Mouse (Mus musculus) frontal cortex, adult (tissue): Measurements from ENCODE around the gene Gm20388.
A peak's percentile ranks its signal among the peaks of the same experiment; 100 is the strongest.

Experiments
- ATAC-seq: cut with Nextera tagmentation; 2 replicates; pipeline ENCODE4 v1.9.2; 2017; ENCODE audit warnings: mild to moderate bottlenecking, moderate library complexity, mixed read lengths; ENCODE audit not compliant: low TSS enrichment

Gm20388 gene

DNA sequence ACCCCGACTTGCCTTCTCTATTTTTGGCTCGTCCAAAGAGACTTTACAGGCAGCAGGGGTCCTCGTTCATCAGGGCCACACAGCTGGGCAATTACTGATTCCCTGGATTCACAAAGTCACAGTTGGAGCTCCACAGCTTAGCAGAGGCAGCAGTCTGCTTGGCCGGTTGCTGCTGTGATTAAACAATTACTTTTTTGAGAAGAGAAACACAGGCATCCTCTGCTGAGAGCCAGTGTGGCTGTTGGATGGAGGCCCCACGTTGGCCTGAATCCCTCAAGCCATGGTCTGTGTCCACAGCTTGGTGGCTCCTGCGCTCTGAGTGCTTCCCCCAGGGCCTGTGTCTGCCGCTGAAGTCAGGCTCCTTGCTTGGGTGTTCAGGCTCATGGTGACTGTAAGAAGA is 2904.0 kb downstream of the Gm20388 start:
- peak; percentile 31; the same call in 1 of the 2 replicates for ATAC-seq

DNA sequence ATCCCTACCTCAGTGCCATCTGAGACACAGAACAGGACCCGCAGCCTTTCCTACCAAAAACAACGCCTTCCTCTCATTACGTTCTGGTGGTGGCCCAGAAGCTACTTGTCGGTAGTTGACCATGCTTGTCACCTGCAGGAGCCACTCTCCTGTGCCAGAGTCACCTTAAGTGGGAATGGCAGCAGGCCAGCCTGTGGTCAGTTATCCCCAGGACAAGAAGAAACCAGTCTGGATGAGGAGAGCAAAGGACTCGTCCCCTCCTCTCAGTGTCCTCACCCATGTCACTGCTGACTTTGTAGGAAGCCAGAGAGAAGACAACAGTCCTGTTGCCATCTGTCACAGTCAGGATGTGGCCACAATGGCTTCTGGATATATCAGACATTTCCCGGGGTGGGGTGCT is 2906.3 kb downstream of the Gm20388 start:
- ATAC-seq = no peak

DNA sequence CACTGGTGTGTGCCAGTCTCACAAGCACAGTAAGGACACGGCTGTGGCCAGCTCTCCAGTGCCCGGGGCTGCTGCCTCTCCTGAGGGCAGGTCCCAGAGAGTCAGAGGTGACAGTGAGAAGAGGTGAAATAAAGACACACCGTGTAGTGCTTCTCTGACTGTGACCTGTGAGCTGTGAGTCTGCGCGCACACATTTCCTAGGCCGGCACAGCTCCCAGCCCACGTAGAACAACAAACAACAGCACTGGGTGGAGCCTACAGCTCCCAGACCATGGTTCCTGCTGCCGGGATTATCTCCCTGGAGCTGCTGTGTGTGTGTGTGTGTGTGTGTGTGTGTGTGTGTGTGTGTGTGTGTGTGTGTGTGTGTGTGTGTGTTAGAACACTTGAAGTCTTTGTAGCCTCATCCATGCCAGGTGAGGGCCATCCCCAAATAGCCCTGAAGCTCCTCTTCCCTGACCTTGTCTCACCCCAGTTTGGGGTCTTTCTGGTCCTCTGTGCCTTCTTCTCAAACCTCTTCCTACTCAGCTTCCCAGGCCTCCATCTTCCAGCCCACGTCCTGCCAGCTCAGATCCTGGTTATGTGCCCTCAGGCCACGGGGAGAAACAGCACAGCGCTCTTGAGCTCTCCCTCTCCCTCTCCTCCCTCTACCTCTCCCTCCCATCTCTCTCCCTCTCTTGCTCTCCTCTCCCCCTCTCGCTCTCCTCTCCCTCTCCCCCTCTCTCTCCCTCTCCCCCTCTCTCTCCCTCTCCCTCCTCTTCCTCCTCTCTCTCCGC is 2907.3 kb downstream of the Gm20388 start:
- no peak for ATAC-seq

DNA sequence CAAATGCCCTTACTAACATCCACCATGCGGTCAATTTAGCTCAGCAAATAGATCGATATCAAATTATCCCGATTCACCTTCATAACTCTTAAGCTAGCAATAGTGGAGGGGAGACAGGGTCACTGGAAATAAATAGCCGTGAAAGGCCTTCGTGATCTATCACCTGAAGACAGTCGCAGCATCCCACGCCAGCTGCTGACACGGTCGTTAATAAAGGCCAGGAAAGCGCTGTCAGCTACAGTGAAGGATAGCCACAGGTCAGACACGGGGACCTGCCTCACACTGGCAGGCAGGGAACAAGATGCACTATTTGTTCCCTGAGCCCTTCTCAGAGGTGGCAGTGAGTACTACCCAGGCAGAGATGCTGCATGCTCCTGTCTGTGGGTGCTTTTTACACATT is 2909.1 kb downstream of the Gm20388 start:
- no peak for ATAC-seq

DNA sequence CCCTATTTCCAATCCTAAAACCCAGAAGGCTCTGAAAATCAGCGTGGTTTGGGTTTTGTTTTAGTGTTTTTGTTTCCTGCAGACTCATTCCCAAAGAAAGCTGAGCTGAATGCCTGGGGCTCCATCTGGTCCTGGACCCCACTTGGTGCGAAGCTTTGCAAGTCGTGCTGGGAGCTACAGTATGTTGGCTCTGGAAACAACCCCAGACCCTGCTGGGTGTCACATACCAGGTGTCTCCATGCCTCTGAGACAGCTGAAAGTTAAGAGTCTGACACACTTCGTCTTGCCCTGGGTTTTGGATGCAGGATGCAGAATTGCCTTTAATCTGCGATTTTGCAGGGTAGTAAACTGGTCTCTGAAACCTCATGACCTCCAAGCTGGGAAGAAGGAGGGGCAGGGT is 2913.9 kb downstream of the Gm20388 start:
- no peak for ATAC-seq

DNA sequence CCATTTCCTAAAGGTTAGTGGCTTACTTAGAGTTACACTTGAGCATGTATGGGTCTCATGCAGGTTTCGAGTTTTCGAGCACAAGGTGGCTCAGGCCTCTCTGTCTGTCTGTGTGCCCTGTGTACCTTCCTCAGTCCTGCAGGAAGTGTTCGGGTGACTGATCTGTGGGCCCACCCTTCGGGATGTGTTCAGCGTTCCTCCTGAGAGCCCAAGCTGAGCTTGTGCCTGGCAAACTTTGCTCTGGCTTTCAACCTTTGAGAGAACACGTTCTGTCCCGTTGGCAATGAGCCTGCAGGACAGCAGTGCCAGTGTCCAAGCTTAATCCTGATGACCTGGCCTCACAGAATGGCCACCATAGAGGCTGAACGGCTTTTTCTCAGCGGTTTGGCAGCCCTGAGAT is 2914.3 kb downstream of the Gm20388 start:
- no peak for ATAC-seq

DNA sequence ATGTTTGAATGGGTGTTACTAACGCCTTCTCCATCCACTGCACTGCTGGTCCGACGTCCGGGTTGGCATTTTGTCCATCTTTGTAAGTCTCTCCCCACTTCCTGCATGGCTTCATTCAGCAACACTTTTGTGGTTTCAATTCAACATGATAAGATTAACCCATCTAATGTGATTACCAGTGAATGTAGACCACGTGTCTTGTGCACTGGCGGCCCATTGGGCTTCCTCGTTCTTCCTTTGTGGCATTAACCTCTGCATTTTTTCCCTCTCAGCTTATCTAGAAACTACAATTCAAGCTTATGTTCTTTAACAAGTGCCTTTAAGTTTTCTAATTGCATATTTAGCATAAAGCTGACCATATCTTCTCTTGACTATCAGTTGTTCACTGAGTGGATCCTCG is 2914.8 kb downstream of the Gm20388 start:
- ATAC-seq = no peak

DNA sequence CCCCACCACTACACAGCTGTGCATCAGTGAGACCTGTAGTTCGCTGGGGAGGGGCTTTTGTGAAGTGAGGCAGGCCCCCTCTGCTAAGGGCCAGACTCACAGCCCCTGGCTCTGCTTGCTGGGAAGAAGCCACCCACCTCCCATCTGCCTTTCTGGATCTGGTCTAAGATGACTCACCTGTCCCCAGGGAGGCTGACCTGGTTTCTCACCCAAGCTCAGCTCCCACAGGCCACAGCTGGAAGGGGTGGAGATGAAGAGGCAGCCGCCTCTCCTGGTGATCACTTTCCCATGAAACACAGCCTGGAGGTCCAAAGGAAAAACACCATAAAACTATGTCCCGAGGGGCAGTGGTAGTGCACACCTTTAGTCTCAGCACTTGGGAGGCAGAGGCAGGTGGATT is 2918.8 kb downstream of the Gm20388 start:
- no peak for ATAC-seq

DNA sequence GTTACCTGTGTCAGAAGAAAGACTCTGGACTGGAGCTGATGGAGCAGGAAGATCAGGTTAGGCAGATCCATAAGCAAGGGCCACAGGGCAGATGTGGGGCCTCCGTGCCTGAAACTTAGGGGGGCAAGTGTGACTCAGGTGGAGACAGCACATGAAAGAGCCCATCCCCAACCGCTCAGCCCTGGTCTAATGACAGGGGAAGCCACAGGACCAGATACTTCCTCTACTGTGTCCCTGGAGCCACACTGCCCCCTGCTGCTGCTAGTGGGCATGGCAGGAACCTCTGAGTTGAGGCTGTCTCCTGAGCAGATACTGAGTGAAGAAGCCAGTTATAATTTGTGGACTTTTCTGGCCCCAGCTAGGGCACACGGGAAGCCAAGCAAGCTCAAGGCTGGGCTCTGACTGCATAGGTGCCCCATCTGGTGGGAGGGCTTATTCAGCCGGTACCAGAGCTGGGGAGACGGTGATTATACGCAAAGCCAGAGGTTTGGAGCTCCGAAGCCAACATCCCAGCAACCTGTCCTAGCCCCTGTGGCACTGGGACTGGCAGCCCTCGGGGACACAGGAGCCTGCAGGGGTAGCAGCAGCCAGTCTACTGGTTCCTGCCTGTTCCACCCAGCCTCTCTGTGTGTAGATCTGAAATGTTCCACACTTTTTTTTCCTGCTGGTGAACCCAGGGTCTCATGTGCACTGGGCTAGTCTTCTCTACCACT is 2919.9 kb downstream of the Gm20388 start:
- peak; percentile 86 for ATAC-seq

DNA sequence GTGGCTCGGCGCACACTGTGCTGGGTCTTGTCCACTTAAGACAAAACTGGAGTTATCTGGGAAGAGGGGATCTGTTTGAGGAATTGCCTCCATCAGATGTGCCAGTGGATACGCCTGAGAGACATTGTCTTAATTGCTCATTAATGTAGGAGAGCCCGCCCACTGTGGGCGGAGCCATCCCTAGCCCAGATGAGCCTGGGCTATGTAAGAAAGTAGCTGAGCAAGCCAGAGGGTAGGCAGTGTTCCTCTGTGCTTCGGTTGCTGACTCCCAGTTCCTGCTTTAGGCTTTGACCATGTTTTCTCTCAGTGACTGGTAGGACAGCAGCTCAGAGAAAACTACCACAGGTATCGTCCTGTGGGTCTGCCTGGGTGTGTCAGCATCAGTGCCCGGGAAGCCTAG is 2923.8 kb downstream of the Gm20388 start:
- ATAC-seq = no peak

DNA sequence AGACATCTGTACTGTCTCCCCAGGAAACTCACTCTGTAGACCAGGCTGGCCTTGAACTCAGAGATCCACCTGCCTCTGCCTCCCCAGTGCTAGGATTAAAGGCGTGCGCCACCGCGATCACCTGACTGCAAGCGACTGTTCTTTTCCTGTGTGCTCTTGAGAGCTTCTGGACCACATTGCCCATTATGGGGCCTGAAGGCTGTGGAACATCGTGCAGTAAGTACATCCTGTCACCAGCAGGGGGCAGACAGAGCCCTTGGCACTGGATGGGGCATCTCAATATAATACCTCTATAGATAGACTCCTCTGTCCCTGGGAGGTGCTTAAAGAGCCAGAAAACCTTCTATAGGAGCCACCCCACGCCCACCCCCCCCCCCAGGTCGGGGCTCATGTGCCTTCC is 2924.3 kb downstream of the Gm20388 start:
- peak; percentile 83 for ATAC-seq

DNA sequence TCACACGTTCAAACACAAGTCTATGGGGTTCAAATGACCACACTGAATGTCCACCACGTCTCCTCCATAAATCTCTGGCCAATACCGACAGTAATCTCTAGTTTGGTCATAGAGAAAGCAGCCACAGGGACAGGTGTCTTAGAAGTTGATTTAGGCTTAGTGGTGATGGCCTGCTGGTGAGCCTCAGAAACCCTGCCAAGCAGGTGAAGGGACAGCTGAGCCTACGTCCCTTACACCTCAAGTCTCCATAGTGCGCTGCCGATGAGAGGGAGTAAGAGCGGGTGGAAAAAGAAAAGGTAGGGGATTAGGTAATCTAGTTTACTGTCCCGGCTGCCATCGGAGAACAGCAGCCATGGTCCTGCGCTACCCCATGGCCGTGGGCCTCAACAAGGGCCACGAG is 2925.6 kb downstream of the Gm20388 start:
- no peak for ATAC-seq

DNA sequence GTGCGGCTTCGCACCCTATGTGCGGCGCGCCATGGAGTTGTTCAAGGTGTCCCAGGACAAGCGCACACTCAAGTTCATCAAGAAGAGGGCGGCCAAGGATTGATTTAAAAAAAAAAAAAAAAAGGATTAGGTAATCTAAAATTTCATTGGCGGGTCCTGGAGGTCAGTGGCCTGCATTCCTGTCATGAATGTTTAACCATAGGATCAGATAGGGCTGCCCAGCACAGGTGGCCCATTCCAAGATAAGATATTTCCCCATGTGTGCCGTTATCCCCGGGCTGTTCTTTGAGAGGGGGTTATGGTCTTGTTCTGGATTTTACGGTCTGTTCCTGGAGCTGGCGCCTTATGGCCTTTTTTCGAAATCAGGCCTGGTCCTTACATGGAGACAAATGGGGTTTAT is 2926.1 kb downstream of the Gm20388 start:
- ATAC-seq = no peak

DNA sequence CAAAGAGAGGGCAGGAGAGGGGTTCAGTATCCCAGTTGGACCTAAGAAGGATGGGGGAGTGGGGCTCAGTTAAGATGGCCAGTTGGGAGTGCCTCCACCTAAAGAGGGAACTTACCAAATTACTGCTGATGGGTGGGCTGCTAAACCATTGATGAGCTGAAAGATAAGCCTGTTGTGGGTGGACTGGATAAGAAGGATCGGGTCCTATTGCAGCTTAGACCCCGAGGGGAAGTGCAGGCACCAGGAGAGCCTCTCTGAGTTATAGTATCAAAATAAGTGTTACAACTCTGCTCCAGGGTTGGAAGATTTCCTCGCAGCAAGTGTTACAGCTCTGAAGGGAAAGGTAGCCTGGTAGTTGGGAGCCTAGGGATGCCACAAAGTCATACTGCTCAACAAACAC is 2933.5 kb downstream of the Gm20388 start:
- ATAC-seq = no peak

DNA sequence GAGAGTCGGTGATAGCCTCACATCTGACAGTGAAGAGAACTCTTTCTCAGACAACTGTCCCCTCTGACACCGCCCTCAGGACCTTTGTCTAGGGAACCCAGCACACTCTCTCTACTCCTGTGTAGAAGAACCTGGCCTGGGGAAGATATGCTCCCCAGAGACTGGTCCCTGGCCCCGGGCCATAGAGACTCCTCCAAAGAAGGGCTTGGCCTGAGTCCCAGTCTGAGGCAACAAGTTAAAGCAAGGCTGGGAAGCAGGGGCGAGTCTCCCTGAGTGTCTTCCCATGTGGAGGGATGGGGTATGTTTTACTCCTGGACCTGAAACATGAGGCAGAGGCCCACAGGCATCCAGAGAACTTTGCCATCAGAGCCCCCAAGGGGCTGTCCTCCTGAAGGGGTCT is 2935.0 kb downstream of the Gm20388 start:
- ATAC-seq = no peak

DNA sequence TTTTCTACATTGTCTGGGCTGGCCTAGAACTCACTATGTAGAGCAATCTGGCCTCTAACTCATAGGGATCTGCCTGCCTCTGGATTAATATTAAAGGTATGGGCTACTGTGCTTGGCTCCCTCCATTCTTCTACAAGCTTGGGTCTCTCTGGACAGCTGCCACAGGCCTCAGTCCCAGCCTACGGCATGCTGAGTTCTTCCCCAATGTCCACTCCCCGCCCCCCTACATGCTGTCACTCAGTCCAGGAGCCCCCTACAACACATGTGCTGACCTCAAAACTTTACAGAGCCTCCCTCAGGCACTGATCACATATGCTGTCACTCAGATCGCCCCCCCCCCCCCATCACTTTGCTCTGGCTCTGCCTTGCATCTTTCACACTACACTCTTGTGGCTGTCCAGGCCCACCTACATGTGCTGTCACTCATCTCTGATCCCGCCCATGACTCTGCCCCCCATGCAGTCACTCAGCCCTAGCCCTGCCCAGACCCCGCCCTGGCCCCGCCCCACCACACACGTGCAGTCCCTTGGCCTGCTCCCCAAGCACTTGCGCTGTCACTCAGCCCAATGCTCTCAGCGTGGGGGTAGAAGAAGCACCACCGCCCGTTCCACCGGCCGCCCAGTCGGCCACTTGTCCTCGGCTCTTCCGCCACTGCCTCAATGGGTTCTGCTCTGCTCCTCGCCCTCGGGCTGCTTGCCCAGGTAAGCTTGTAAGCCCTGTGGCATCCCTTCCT is 2937.4 kb downstream of the Gm20388 start, which contains the start of gene Cdh15:
Gene Cdh15, plus strand, starts transcription at position 138 of the 733 bp plus-strand sequence.
- peak; percentile 62; the same call in 1 of the 2 replicates for ATAC-seq

DNA sequence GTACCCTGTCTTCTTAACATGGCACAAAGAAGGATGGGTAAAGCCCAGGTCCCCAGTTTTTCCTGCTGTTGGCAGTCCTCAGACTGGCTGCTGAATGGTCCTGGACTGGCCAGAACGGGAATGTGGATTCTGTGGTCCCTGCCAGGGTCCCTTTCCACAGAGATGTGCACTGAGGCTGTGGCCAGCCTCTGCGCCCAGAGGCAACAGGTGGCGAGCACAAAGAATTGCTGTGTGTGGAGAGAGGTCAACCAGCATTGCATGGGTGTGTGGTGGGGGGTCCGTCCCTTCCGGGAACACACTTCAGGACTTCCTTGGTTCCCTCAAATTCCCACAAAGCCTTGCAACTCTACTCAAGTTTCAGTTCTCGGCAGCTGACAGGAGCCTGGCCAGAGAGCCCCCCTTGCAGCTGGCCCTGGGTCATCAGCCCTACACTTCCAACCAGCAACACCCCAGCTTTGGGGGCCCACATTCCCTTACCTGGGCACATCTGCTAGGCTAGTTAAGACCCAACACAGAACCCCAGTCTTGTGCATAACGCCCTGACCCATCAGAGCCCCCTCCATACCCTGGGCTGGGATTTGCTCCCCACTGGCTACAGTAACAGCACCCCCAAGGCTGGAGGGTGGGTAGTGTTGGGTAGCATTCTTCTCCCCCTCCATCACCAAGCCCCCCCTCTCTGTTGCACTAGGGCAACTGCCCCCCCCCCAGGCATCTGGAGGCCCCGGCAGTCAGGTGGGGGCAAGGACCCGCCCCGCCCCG is 2938.7 kb downstream of the Gm20388 start:
- no peak for ATAC-seq

DNA sequence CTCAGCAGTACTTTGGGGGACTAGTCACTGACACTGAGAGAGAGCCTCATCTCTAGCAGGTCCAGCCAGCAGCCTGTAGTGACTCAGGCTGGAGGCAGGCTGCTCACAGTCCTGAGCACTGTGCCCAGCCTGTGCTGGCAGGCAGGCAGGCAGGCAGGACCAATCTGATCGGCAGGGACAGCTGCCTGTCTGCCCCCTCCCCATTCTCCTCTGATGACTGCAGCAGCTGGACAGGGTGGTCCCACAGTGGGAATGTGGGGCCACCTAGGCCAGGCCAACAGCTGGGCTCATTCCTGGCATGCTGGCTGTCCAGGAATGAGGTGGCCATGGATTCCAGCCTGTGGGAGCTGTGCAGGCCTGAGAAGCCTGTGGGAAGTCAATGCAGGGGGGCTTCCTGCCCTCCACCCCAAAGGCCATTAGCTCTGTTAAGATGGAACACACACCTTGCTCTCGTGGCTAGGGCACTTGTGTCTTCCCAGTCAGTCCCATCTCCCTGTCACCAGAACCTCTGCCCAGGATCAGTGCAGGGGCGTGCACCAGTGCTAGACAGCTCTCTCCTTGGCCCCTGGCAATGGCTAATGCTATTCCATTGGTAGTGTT is 2940.1 kb downstream of the Gm20388 start:
- ATAC-seq = no peak

DNA sequence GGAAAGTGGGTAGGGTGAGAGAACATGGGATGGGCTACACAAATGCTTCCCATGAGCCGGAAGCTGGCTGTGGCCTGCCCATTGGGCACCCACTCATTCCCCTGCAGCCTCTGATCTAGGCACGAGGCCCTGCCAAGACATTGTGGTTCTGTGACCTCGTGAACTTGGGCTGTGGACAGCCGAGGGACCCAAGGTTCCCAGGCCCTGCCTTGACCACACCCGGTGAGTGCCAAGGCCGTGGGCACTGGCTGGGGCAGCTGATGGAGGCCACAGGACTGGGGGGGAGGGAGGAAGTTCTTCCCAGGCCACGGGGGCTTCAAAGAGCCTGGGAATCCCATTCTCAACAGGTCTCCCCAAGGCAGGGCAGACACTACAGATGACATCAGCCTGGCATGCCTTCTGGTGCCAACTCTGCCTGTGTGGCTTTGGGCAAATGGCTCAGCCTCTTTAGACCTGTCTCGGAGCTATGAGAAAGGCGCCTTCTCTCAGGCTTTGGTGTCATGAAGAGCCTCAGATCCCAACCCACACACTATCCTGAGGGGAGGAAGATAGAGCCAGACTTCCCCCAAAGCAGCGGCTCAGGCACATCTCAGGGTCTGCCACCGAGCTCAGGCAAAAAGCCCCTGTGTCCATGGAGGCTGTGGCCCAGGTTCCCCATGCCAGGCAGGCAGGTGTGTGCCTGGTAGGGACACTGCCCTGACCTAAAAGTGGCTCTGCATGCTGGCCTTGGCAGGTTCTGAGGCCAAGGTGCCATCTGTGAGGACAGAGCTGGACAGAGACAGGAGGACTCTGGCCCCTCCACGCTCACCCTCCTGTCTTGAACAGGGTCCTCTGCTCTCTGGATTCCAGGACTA is 2941.3 kb downstream of the Gm20388 start:
- no peak for ATAC-seq

DNA sequence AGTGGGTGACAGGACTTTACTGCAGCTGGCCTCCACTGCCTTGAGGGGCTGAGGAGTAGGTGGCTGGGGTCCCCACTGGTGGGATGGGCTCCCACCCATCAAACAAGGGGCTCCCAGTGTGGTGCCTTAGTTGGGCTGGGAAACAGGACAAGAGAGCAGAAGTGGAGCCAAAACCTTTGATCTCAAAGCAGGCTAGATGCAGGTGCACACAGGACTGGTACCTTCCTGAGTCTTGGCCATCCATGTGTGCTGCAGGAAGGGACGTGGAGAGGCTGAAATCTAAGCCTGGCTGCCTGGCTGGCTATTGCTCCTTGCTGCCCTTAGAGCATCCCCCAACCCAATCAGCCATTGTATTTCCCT is 2941.9 kb downstream of the Gm20388 start:
- ATAC-seq = no peak

DNA sequence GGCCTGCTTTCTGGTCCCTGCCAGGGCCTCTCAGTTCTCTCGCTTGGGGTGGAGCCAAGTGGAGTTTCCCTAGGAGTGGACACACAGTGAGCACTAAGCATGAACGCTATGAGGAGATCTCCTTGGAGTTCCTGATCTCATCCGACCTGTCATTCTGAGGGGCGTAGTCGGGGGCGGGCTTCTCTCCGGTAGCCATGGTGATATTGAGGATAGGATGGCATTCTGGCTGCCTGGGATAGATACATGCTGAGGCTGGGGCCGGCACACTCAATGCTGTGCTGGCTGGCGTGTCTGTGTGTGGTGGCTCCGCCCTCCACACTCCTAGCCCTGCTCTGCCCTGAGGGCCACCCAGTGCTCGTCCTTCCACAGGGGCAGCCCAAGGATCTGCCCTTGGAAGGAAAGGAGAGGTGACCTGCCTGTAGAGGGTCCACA is 2942.7 kb downstream of the Gm20388 start:
- ATAC-seq = no peak
